Mouse (Mus musculus): ENCODE measurements around the gene Arhgef6. TPM values are rescaled to one million over a fixed set of nuclear protein-coding genes. Genes with fewer than 3 reads are reported as not detected.
A peak's percentile ranks its signal among the peaks of the same experiment; 100 is the strongest.

Gene Arhgef6
- polyA plus RNA-seq (2016; fragmentation: Nextera tagmentation; extraction: Ambion mirVana): 33.6 and 36.1 TPM in 2 replicates

GRCm38 (mm10) chrX:57338371-57339211 lies at the start of gene Arhgef6:
Gene Arhgef6, minus strand, starts transcription at chrX:57338729.
- Histone ChIP-seq H3K9me3 (replicated peaks) (no peaks in the 10 kb centered on the region), H3K27ac (ENCODE audit: poor library complexity, severe bottlenecking) (no peak within 1 kb of the TSS), H3K4me1 (replicated peaks) (no peaks in the 10 kb centered on the region; the same call in 1 of the 2 replicates), H3K4me3 (no peak within 1 kb of the TSS), H3K36me3 (no peaks in the 10 kb centered on the region), H3K4me2 (peak within 1 kb of the TSS; percentile 34), H3K9ac (no peak within 1 kb of the TSS), H3K27me3 (replicated peaks) (no peaks in the 10 kb centered on the region)
- WGBS: 53% methylated on average over 18 of the region's 18 CpGs
- ATAC-seq (ENCODE audit: insufficient number of reproducible peaks, low FRiP score): no peak

- no peaks in the 10 kb centered on the region for H3K9me3 ChIP-seq (replicated peaks)
- H3K27me3 ChIP-seq (replicated peaks): no peaks in the 10 kb centered on the region
- no peak overlapping the region for H3K4me3 ChIP-seq
- H3K9ac ChIP-seq: no peak overlapping the region
- WGBS: 73% methylated on average over 5 of the region's 5 CpGs
- H3K36me3 ChIP-seq: peaks cover 54% of the 10 kb centered on the region
- H3K27ac ChIP-seq (ENCODE audit: poor library complexity, severe bottlenecking): no peak overlapping the region
- ATAC-seq (ENCODE audit: insufficient number of reproducible peaks, low FRiP score): no peak
- no peak overlapping the region for H3K4me2 ChIP-seq
- no peaks in the 10 kb centered on the region for H3K4me1 ChIP-seq (replicated peaks)
These were observed 42.4 kb upstream of the Arhgef6 start for GRCm38 (mm10) chrX:57380915-57381314.

- Histone ChIP-seq H3K4me1 (replicated peaks) (no peaks in the 10 kb centered on the region), H3K27me3 (replicated peaks) (no peaks in the 10 kb centered on the region), H3K4me3 (no peak overlapping the region), H3K36me3 (peaks cover 45% of the 10 kb centered on the region), H3K9me3 (replicated peaks) (no peaks in the 10 kb centered on the region), H3K27ac (ENCODE audit: poor library complexity, severe bottlenecking) (no peak overlapping the region), H3K9ac (no peak overlapping the region), H3K4me2 (no peak overlapping the region)
- 68% methylated on average over 3 of the region's 3 CpGs for WGBS
- no peak for ATAC-seq (ENCODE audit: insufficient number of reproducible peaks, low FRiP score)
These were observed 40.0 kb upstream of the Arhgef6 start for GRCm38 (mm10) chrX:57378579-57378978.

GRCm38 (mm10) chrX:57377096-57377495 lies 38.6 kb upstream of the Arhgef6 start:
- 75% methylated on average over 3 of the region's 3 CpGs for WGBS
- Histone ChIP-seq H3K9me3 (replicated peaks) (no peaks in the 10 kb centered on the region), H3K27me3 (replicated peaks) (no peaks in the 10 kb centered on the region), H3K27ac (ENCODE audit: poor library complexity, severe bottlenecking) (no peak overlapping the region), H3K9ac (no peak overlapping the region), H3K4me1 (replicated peaks) (no peaks in the 10 kb centered on the region), H3K4me3 (no peak overlapping the region), H3K36me3 (peaks cover 39% of the 10 kb centered on the region), H3K4me2 (no peak overlapping the region)
- no peak for ATAC-seq (ENCODE audit: insufficient number of reproducible peaks, low FRiP score)

GRCm38 (mm10) chrX:57374029-57374428 lies 35.5 kb upstream of the Arhgef6 start:
- H3K9me3 ChIP-seq (replicated peaks): no peaks in the 10 kb centered on the region
- H3K4me3 ChIP-seq: no peak overlapping the region
- H3K27me3 ChIP-seq (replicated peaks): no peaks in the 10 kb centered on the region
- peaks cover 16% of the 10 kb centered on the region for H3K36me3 ChIP-seq
- no peak overlapping the region for H3K4me2 ChIP-seq
- no peak overlapping the region for H3K9ac ChIP-seq
- no peak overlapping the region for H3K27ac ChIP-seq (ENCODE audit: poor library complexity, severe bottlenecking)
- no peaks in the 10 kb centered on the region for H3K4me1 ChIP-seq (replicated peaks)
- 67% methylated on average over 2 of the region's 2 CpGs for WGBS
- no peak for ATAC-seq (ENCODE audit: insufficient number of reproducible peaks, low FRiP score)

- H3K4me2 ChIP-seq: no peak overlapping the region
- H3K36me3 ChIP-seq: peaks cover 13% of the 10 kb centered on the region
- 69% methylated on average over 2 of the region's 2 CpGs for WGBS
- H3K9me3 ChIP-seq (replicated peaks): no peaks in the 10 kb centered on the region
- H3K9ac ChIP-seq: no peak overlapping the region
- ATAC-seq (ENCODE audit: insufficient number of reproducible peaks, low FRiP score): no peak
- no peaks in the 10 kb centered on the region for H3K27me3 ChIP-seq (replicated peaks)
- H3K4me3 ChIP-seq: no peak overlapping the region
- H3K4me1 ChIP-seq (replicated peaks): no peaks in the 10 kb centered on the region
- no peak overlapping the region for H3K27ac ChIP-seq (ENCODE audit: poor library complexity, severe bottlenecking)
These were observed 35.0 kb upstream of the Arhgef6 start for GRCm38 (mm10) chrX:57373543-57373942.

- no peak overlapping the region for H3K4me2 ChIP-seq
- no peaks in the 10 kb centered on the region for H3K4me1 ChIP-seq (replicated peaks)
- H3K36me3 ChIP-seq: peaks cover 10% of the 10 kb centered on the region
- 75% methylated on average over 4 of the region's 4 CpGs for WGBS
- no peaks in the 10 kb centered on the region for H3K27me3 ChIP-seq (replicated peaks)
- no peak for ATAC-seq (ENCODE audit: insufficient number of reproducible peaks, low FRiP score)
- no peaks in the 10 kb centered on the region for H3K9me3 ChIP-seq (replicated peaks)
- H3K27ac ChIP-seq (ENCODE audit: poor library complexity, severe bottlenecking): no peak overlapping the region
- no peak overlapping the region for H3K9ac ChIP-seq
- H3K4me3 ChIP-seq: no peak overlapping the region
These were observed 34.4 kb upstream of the Arhgef6 start for GRCm38 (mm10) chrX:57372965-57373364.

- ATAC-seq (ENCODE audit: insufficient number of reproducible peaks, low FRiP score): no peak; the same call in 1 of the 2 replicates
- Histone ChIP-seq H3K27ac (ENCODE audit: poor library complexity, severe bottlenecking) (no peak overlapping the region), H3K36me3 (no peaks in the 10 kb centered on the region), H3K4me2 (no peak overlapping the region), H3K4me1 (replicated peaks) (no peaks in the 10 kb centered on the region), H3K9me3 (replicated peaks) (no peaks in the 10 kb centered on the region), H3K4me3 (no peak overlapping the region), H3K9ac (no peak overlapping the region), H3K27me3 (replicated peaks) (no peaks in the 10 kb centered on the region)
- 47% methylated on average over 2 of the region's 2 CpGs for WGBS
These were observed 26.5 kb upstream of the Arhgef6 start for GRCm38 (mm10) chrX:57364891-57365569.

- no peak overlapping the region for H3K9ac ChIP-seq
- H3K27ac ChIP-seq (ENCODE audit: poor library complexity, severe bottlenecking): no peak overlapping the region
- no peak for ATAC-seq (ENCODE audit: insufficient number of reproducible peaks, low FRiP score)
These were observed 20.8 kb upstream of the Arhgef6 start for GRCm38 (mm10) chrX:57359316-57359715.

GRCm38 (mm10) chrX:57339220-57339619 lies 691 bp upstream of the Arhgef6 start:
- no peaks in the 10 kb centered on the region for H3K27me3 ChIP-seq (replicated peaks)
- H3K9ac ChIP-seq: no peak overlapping the region
- WGBS: 47% methylated on average over 4 of the region's 4 CpGs
- H3K36me3 ChIP-seq: no peaks in the 10 kb centered on the region
- no peak overlapping the region for H3K27ac ChIP-seq (ENCODE audit: poor library complexity, severe bottlenecking)
- peak overlapping the region; percentile 34; the same call in 1 of the 2 replicates for H3K4me2 ChIP-seq
- no peaks in the 10 kb centered on the region for H3K9me3 ChIP-seq (replicated peaks)
- no peak for ATAC-seq (ENCODE audit: insufficient number of reproducible peaks, low FRiP score)
- no peak overlapping the region for H3K4me3 ChIP-seq
- H3K4me1 ChIP-seq (replicated peaks): no peaks in the 10 kb centered on the region; the same call in 1 of the 2 replicates

More at GRCm38 (mm10) chrX:57359316-57359715, 20.8 kb upstream of the Arhgef6 start:
- WGBS: 68% methylated on average over 1 of the region's 1 CpGs
- Histone ChIP-seq H3K4me1 (replicated peaks) (no peaks in the 10 kb centered on the region), H3K9me3 (replicated peaks) (no peaks in the 10 kb centered on the region), H3K4me3 (no peak overlapping the region), H3K36me3 (no peaks in the 10 kb centered on the region), H3K27me3 (replicated peaks) (no peaks in the 10 kb centered on the region), H3K4me2 (no peak overlapping the region)

GRCm38 (mm10) chrX:57337582-57337981 lies 947 bp downstream of the Arhgef6 start:
- ATAC-seq (ENCODE audit: insufficient number of reproducible peaks, low FRiP score): no peak
- no peaks in the 10 kb centered on the region for H3K27me3 ChIP-seq (replicated peaks)
- H3K27ac ChIP-seq (ENCODE audit: poor library complexity, severe bottlenecking): no peak overlapping the region
- H3K9ac ChIP-seq: no peak overlapping the region
- H3K4me1 ChIP-seq (replicated peaks): no peaks in the 10 kb centered on the region; the same call in 1 of the 2 replicates
- H3K4me2 ChIP-seq: no peak overlapping the region
- no peaks in the 10 kb centered on the region for H3K36me3 ChIP-seq
- no peak overlapping the region for H3K4me3 ChIP-seq
- no peaks in the 10 kb centered on the region for H3K9me3 ChIP-seq (replicated peaks)
